Mouse (Mus musculus): Measurements from ENCODE around the gene Cdca7l.

Cdca7l gene

DNA sequence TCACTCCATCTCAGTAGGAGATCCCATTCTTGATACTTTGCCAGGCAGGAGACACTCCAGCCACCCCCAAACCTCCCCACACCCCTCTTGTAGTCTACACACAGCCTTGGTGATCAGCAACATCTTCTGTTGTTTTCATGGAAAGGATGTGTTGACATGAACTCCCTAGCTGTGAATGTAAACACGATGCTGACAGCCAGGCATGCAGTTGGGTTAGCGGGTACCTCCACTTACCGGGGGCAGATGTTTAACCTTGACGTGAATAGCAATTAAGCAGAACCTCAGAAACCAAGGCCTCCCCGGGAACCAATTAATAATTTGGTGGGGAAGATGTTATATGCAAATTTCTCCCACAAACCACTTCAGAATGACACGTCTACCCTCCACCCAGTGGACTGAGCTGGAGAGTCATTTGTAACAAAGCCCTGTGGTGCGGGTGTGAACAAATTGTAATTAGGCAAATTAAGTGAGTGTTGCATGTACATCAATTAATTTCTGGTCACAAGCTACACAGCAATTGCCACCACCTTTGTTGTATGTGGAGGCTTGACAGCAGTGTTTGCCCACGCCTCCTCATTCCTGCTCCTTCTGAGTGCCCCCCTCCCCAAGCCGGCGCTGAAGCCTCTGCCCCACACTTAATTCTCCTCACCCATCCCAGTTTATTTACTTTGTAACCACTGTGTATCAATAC, 5.4 kb downstream of the Cdca7l start:
- DNase-seq (ENCODE audit: extremely low spot score, low spot score) = no peak

GRCm38 (mm10) chr12:117810074-117810473, 6.0 kb downstream of the Cdca7l start:
- no peak for DNase-seq (ENCODE audit: extremely low spot score, low spot score)

DNA sequence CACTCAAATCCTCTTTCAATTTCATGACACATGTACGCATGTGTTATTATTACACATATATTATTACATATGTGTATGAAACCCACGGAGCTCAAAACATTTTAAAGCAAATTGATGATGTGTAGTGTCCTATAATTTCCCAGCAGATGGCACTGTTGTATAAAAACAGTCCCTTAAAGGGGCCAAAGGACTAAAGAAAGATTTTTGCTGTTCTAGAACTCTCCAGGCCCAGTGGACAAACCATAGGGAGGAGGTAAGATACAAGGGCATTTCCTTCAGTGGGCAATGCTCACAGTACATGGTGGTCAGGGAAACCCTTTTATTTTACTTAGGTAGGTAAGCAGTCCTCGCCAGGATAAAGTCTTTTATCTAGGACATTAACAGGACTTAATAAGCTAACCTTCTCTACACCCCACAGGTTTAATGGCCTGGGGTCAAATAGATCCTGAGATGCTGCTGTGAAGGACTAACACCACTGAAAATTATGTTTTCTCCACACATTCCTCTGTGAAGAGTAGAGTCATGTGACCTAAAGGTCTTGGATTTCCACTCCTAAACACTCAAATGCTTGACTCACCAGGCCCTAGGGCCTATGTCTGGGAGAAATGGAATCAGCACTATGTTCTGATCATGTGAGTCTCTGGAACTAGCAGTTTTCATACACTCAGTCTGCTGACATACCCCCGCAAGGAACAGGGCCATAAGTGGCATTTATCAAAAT, 16.2 kb downstream of the Cdca7l start:
- DNase-seq (ENCODE audit: extremely low spot score, low spot score) = no peak

DNA sequence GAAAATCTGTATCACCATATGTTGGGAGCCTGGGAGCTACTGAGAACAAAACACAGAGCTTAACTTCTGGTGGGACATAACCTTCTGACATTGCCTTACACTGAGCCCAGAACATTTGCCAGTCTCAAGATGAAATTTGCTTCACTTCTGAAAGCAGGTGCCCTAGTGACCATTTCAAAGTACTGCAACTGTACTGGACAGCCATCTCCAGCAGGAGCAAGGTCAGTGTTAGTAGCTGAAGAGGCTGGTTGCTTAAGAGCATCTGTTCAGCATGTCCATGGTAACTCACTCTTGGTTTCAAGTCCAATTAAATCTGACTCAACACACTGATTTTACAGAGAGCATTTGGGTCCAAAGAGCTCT, 16.8 kb downstream of the Cdca7l start:
- no peak for DNase-seq (ENCODE audit: extremely low spot score, low spot score)

- no peak for DNase-seq (ENCODE audit: extremely low spot score, low spot score)
Observed at GRCm38 (mm10) chr12:117821394-117821793, 17.3 kb downstream of the Cdca7l start.

DNA sequence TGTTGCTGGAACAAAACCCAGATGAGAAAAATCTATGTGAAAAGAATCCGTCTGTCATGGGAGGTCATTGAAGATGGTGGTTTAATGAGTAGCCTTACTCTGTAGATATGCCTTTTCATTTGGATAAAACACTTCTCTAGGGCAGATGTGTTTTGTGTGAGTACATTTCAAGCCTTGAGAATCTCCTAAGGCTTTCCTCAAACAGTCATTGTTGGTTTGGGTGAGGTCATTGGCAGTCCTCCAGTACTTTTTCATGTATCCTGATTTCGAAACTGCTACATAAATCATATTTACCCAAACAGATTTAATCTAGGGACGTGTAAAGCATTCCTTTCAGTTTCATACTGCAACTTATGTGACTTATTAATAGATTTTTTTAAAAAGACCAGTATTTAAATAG, 24.3 kb downstream of the Cdca7l start:
- no peak for DNase-seq (ENCODE audit: extremely low spot score, low spot score)

DNA sequence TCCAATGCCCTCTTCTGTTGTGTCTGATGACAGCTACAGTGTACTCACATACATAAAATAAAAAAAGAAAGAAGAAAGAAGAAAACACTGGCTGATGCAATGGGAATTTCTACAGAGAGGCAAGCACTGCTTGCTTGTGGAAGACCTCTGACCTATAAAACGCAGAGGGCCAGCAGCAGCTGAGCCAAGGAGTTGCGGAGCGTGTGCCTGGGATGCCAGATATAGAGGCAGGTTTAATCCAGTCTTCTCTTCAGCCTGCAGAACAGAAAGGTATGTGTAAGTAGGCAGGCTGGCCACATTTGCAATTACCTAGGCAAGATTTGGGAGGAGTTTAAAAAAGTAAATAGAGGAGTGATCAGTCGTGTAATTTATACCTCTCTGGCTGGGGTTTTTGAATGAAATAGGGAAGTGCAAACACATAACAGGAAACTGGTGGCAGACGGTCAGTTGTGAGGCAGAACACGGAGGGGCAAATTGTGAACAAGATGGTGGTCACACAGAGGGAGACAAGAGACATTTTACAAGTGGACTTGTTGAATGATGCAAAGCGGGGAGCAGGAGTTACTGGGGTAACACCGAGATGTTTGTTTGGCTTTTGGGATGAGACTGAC, 27.4 kb downstream of the Cdca7l start:
- DNase-seq (ENCODE audit: extremely low spot score, low spot score) = no peak

GRCm38 (mm10) chr12:117832190-117832589, 28.1 kb downstream of the Cdca7l start:
- no peak for DNase-seq (ENCODE audit: extremely low spot score, low spot score)

GRCm38 (mm10) chr12:117834652-117835051, 30.6 kb downstream of the Cdca7l start:
- no peak for DNase-seq (ENCODE audit: extremely low spot score, low spot score)

GRCm38 (mm10) chr12:117835371-117835770, 31.3 kb downstream of the Cdca7l start:
- no peak for DNase-seq (ENCODE audit: extremely low spot score, low spot score)

GRCm38 (mm10) chr12:117837376-117837775, 33.3 kb downstream of the Cdca7l start:
- no peak for DNase-seq (ENCODE audit: extremely low spot score, low spot score)

GRCm38 (mm10) chr12:117840705-117841104, 36.6 kb downstream of the Cdca7l start:
- DNase-seq (ENCODE audit: extremely low spot score, low spot score) = no peak

- DNase-seq (ENCODE audit: extremely low spot score, low spot score) = no peak
Observed at GRCm38 (mm10) chr12:117842676-117843075, 38.6 kb downstream of the Cdca7l start.

GRCm38 (mm10) chr12:117843302-117844074, 39.4 kb downstream of the Cdca7l start:
- DNase-seq (ENCODE audit: extremely low spot score, low spot score) = peak; percentile 84

DNA sequence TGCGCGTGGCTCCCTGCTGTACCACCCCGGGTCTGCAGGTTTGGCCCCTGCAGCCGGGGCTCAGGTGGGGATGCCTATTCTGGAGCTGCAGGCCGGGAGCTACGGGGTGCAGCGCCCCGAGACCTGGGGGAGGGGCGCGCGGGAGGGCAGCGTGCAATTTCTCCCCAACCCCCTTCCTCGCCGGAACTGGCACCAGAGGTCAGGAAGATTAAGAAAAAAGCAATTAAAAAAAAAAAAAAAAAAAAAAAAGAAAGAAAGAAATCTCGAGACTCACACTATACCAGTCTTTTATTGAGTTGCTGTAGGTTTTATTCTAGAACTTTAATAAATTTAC, 40.0 kb downstream of the Cdca7l start:
- no peak for DNase-seq (ENCODE audit: extremely low spot score, low spot score)

DNA sequence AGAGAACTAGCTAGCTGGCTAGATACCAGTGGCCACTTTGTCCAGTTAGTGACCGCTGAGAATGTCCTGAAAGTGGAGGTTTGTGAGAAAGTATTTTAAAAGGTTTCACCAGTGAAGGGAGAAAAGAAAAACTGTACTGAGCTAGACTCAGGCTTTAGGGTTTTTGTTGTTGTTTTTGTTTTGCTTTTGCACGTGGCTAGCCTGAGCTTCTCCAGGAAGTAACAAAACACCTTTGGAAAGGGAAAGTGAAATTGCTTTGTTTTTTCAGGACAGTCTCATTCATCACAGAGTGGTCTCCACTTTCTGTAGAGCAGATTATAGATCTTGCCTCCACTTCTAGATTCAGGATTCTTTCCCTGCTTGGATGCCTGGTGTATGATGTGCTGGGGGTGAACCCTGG, 40.8 kb downstream of the Cdca7l start:
- DNase-seq (ENCODE audit: extremely low spot score, low spot score) = no peak

- no peak for DNase-seq (ENCODE audit: extremely low spot score, low spot score)
Observed at GRCm38 (mm10) chr12:117848621-117849020, 44.5 kb downstream of the Cdca7l start.

- peak; percentile 18 for DNase-seq (ENCODE audit: extremely low spot score, low spot score)
Observed at GRCm38 (mm10) chr12:117850472-117850871, 46.4 kb downstream of the Cdca7l start.

DNA sequence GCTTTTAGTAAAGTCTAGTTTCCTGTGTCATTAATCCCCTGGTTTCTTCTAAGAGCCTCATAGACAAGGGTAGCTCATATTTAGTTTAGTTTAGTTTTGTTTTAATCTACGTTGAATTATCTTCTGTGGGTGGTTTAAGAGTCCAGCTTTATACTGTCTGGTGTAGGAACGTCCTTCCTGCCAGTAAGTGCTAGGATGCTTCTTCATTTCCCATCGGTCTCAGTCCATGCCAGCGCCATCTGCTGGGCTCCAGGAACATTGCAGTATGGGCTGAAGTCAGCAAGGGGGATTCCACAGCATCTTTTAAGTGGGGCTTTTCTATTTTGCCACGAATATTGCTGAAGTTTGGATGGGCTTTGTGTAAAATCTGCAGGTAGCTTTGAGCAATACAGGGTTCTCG, 49.2 kb downstream of the Cdca7l start:
- peak; percentile 59 for DNase-seq (ENCODE audit: extremely low spot score, low spot score)

DNA sequence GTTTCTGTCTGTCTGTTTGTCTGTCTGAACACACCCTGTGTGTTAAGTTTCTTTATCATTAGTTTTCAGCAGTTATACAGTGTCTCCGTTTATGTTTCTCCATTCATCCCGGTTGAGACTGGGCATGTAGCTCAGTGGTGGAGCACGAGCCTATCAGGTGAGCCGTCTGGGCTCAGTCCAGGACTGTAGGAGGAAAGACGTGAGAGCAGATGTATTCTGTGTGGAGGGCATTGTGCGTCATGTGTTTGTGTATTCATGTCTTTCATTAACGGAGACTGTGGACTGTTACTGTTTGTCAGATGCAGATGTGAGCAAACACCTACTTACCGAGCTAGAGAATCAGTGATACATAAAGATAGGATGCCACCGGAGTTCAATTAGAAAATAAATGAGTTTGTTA, 52.9 kb downstream of the Cdca7l start:
- DNase-seq (ENCODE audit: extremely low spot score, low spot score) = no peak

DNA sequence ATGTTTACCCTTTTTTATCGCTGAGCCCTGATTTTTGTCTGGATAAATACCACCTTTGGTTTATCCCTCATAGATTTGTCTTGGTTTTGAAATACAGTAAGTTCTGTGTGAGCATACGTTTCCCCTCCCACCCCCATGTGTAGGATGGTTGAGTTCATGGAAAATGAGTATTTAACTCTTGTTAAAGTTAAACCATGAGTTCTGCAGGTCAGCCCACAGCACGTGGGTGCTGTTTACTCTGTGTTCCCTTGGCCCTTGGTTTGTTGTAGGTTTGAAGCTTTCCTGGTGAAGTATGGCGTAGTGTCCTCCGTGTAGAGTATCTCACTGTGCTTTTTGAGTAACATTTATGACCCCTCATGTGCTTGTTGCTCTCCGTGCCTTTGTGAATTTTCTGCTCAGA, 53.8 kb downstream of the Cdca7l start:
- no peak for DNase-seq (ENCODE audit: extremely low spot score, low spot score)

DNA sequence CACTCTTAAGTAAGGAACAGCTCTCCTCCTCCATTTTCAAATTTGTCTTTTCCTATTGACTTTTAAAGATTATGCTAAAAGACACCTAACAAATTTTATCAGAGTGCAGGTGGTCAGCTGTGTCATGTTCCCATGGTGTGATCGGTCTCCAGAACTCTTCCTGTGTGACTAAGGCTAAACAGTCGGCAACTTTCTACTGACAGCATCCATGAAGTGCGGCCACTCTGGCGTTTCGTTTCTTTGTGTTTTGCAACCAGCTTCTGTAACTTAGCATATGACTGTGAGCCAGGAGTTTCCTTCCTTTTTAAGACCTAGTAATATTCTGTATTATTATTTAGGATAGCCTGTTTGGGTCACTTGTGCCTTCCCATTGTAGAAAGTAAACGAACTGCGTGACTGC, 56.8 kb downstream of the Cdca7l start:
- DNase-seq (ENCODE audit: extremely low spot score, low spot score) = no peak
